Mouse (Mus musculus) spleen, adult 2 months (tissue): ENCODE measurements around the gene Adra2c.

Experiments
- CTCF ChIP-seq: fragments of 200-500 bp; IDR thresholded peaks from 2 replicates; pipeline ENCODE4 v1.5.1; 2011; ENCODE audit warnings: mild to moderate bottlenecking, inconsistent platforms; ENCODE audit not compliant: insufficient read depth, insufficient read length, insufficient replicate concordance; ENCODE audit errors: extremely low read depth
- POLR2A ChIP-seq: fragments of 200-500 bp; IDR thresholded peaks from 2 replicates; pipeline ENCODE4 v1.6.1; 2011; ENCODE audit warnings: low read depth, low read length, inconsistent platforms

DNA sequence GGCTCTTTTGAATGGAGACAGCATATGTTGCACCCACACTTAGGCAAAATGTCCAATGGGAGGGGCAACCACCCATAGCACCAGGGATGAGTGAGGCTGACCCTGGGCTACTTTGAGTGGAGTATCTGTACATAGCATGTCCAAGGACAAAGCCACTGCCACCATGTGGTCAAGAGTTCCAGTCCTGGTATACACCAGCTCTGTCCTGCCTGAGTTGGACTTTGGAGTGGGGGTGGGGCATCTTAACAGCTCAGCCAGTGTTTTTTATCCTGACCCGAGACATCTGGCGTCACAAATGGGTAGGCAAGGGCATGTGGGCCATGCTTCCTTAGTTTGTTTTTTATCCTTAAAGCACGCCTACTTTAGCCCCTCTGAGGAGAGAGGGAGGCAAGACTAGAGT is 36.5 kb downstream of the Adra2c start:
- TF ChIP-seq CTCF: no peak
- TF ChIP-seq POLR2A: no peak
